Mouse (Mus musculus) cortical plate, adult 2 months (tissue): ENCODE measurements around the gene Ppm1b.

Source experiments
- CTCF ChIP-seq: fragments of 200-500 bp; IDR thresholded peaks from 2 replicates; pipeline ENCODE4 v1.5.1; 2011; ENCODE audit warnings: mild to moderate bottlenecking, control low read depth, low read length; ENCODE audit not compliant: insufficient read depth; ENCODE audit errors: extremely low read depth
- POLR2A ChIP-seq: fragments of 200-500 bp; IDR thresholded peaks from 2 replicates; pipeline ENCODE4 v1.6.1; 2011; ENCODE audit warnings: mild to moderate bottlenecking, low read length, control low read depth; ENCODE audit not compliant: insufficient read depth; ENCODE audit errors: extremely low read depth

DNA sequence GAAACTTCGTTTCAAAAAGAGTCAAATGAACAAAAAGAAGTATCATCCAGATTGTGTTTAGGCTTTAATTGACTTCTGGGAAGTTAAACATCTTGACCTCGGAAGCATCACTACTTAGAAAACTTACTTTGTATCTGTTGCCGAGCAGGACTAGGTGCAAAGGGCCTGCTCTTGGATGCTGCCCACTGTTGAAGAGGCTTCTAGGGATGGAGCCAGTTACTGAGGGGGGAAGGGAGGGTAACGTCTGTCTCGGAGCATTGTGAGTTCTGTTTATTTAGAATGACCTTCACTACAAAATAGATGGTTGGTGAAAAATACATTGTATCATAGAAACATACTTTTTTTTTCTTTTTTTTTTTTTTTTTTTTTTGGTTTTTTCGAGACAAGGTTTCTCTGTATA lies 7.1 kb downstream of the Ppm1b start:
- TF ChIP-seq CTCF (no peak), POLR2A (no peak)
